8 mouse cellular contexts compared by ENCODE assay signal in the genomic region with DNA sequence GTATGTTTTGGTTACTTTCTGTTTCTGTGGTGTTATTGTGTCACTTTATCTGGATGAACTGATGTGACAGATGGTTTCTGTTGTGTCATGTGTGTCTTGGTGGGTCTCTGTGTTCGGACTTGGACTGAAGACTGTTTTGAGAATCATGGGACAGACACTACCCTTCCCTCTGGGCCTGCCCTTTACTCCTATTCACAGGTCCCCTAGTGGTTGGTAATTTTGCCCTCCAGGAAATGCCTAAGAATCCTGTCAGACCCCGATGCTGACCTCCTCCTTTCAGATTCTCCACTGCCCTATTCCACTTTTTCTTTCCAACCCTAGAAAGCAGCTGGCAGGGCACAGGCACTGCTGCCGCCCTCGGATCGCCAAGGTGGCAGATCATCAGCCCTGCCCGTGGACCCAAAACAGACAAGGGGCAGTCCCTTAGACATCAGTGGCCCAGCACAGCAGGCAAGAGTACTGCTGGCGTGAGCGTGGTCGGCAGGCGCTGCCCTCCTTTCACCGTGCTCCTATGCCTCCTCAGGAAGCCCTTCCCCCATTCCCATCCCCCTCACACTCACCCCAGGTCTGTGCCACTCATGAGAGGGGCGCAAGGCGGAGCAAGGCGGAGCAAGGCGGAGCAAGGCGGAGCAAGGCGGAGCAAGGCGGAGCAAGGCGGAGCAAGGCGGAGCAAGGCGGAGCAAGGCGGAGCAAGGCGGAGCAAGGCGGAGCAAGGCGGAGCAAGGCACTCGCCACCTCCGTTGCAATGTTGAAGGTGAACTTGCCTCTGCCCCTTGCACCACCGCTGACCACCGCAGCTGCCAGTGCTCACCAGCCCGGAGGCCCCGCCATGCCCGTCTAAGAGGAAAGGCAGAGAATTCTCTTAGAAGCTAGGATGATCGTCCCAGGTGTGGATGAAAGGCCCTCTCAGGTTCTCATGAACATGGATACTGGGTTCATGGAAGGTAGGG. TPM values are rescaled to one million over a fixed set of nuclear protein-coding genes. Genes with fewer than 3 reads are reported as not detected.
DNase-seq lines count a peak whose midpoint lies in the region; ATAC-seq and TF ChIP-seq lines count a peak whose summit lies in the region.

No protein-coding gene starts in this region.

- peak overlapping the region; percentile 93 for H3K4me2 ChIP-seq in intestine, postnatal 0 days (replicated peaks; ENCODE audit: low read depth)
- H3K4me2 ChIP-seq in limb, embryonic 15.5 days = peak overlapping the region; percentile 79
- peak overlapping the region; percentile 72 for H3K4me2 ChIP-seq in midbrain, embryonic 15.5 days

- peak; percentile 94 for ATAC-seq in frontal cortex, adult (ENCODE audit: low TSS enrichment)
- peak; percentile 81 for ATAC-seq in intestine, postnatal 0 days
- peak; percentile 87 for ATAC-seq in limb, embryonic 15.5 days (ENCODE audit: insufficient number of reproducible peaks, low FRiP score, low TSS enrichment, low read depth)
- ATAC-seq in midbrain, embryonic 15.5 days (replicated peaks) = peak; percentile 98

- peak overlapping the region; percentile 72 for H3K4me3 ChIP-seq in intestine, postnatal 0 days (ENCODE audit: low read depth, low read length)
- peak overlapping the region; percentile 54 for H3K4me3 ChIP-seq in limb, embryonic 15.5 days
- H3K4me3 ChIP-seq in midbrain, embryonic 15.5 days = peak overlapping the region; percentile 72

- DNase-seq in spleen, adult 12 weeks (ENCODE audit: low spot score) = peak; percentile 74
- no peak for DNase-seq in spleen, postnatal 14 days (ENCODE audit: low spot score in 2 of 2)
- DNase-seq in cerebellum, postnatal 10 days = peak; percentile 88 to 90
- peak; percentile 46 to 79 for DNase-seq in spleen, postnatal 4 days (ENCODE audit: low spot score in 2 of 2)

- TF ChIP-seq CTCF in intestine, postnatal 0 days (IDR thresholded peaks at IDR 0.05; ENCODE audit: low read depth) = peak; percentile 56

- H3K27ac ChIP-seq in intestine, postnatal 0 days (ENCODE audit: low read depth, low read length) = peak overlapping the region; percentile 62; the same call in 1 of the 2 replicates
- peak overlapping the region; percentile 66 for H3K27ac ChIP-seq in limb, embryonic 15.5 days
- peak overlapping the region; percentile 92 for H3K27ac ChIP-seq in midbrain, embryonic 15.5 days

- under 1% methylated on average over 33 of the region's 33 CpGs for WGBS in intestine, postnatal 0 days
- 1% methylated on average over 33 of the region's 33 CpGs for WGBS in limb, embryonic 15.5 days
- 2% methylated on average over 33 of the region's 33 CpGs for WGBS in midbrain, embryonic 15.5 days

- H3K27me3 ChIP-seq in intestine, postnatal 0 days (replicated peaks; ENCODE audit: control insufficient read depth, insufficient read depth, low read length) = no peaks in the 10 kb centered on the region
- H3K27me3 ChIP-seq in limb, embryonic 15.5 days = no peaks in the 10 kb centered on the region
- no peaks in the 10 kb centered on the region for H3K27me3 ChIP-seq in midbrain, embryonic 15.5 days (replicated peaks)

- peaks cover 4% of the 10 kb centered on the region; the same call in 1 of the 2 replicates for H3K9me3 ChIP-seq in intestine, postnatal 0 days (ENCODE audit: control insufficient read depth)
- 0 out of 2 replicates have a peak, but pooled peaks cover 4% of the 10 kb centered on the region for H3K9me3 ChIP-seq in limb, embryonic 15.5 days
- no peaks in the 10 kb centered on the region for H3K9me3 ChIP-seq in midbrain, embryonic 15.5 days

- H3K9ac ChIP-seq in intestine, postnatal 0 days (ENCODE audit: low read depth, low read length) = peak overlapping the region; percentile 69
- peak overlapping the region; percentile 54 for H3K9ac ChIP-seq in limb, embryonic 15.5 days
- peak overlapping the region; percentile 82 for H3K9ac ChIP-seq in midbrain, embryonic 15.5 days

- no peaks in the 10 kb centered on the region for H3K36me3 ChIP-seq in intestine, postnatal 0 days (ENCODE audit: control insufficient read depth, insufficient read depth)
- H3K36me3 ChIP-seq in limb, embryonic 15.5 days = no peaks in the 10 kb centered on the region
- H3K36me3 ChIP-seq in midbrain, embryonic 15.5 days (replicated peaks) = no peaks in the 10 kb centered on the region

- no peaks in the 10 kb centered on the region for H3K4me1 ChIP-seq in intestine, postnatal 0 days (replicated peaks; ENCODE audit: control insufficient read depth, insufficient read depth, low read length)
- H3K4me1 ChIP-seq in limb, embryonic 15.5 days = no peaks in the 10 kb centered on the region
- 0 out of 2 replicates have a peak, but pooled peaks cover 4% of the 10 kb centered on the region for H3K4me1 ChIP-seq in midbrain, embryonic 15.5 days

RNA-seq across cellular contexts. Expression of a gene that starts 17.5 kb away (rescaled TPM):
- 3.4 and 3.7 TPM in 2 replicates for polyA plus RNA-seq in intestine, postnatal 0 days (2015; fragmentation: Nextera tagmentation; extraction: Ambion mirVana)
- polyA plus RNA-seq in limb, embryonic 15.5 days (2015; fragmentation: Nextera tagmentation; extraction: Ambion mirVana) = 6.9 and 9.1 TPM in 2 replicates
- 9.6 and 10.2 TPM in 2 replicates for polyA plus RNA-seq in midbrain, embryonic 15.5 days (2015; fragmentation: Nextera tagmentation; extraction: Ambion mirVana)

RNA-seq across cellular contexts. Expression of a gene that starts 20.6 kb away (rescaled TPM):
- 1.5 and 1.6 TPM in 2 replicates for polyA plus RNA-seq in intestine, postnatal 0 days (2015; fragmentation: Nextera tagmentation; extraction: Ambion mirVana)
- 3.3 and 3.8 TPM in 2 replicates for polyA plus RNA-seq in limb, embryonic 15.5 days (2015; fragmentation: Nextera tagmentation; extraction: Ambion mirVana)
- 7.4 and 8.3 TPM in 2 replicates for polyA plus RNA-seq in midbrain, embryonic 15.5 days (2015; fragmentation: Nextera tagmentation; extraction: Ambion mirVana)

RNA-seq across cellular contexts. Expression of a gene that starts 27.1 kb away (rescaled TPM):
- 10.2 and 10.9 TPM in 2 replicates for polyA plus RNA-seq in intestine, postnatal 0 days (2015; fragmentation: Nextera tagmentation; extraction: Ambion mirVana)
- polyA plus RNA-seq in limb, embryonic 15.5 days (2015; fragmentation: Nextera tagmentation; extraction: Ambion mirVana) = 21.7 and 22.1 TPM in 2 replicates
- polyA plus RNA-seq in midbrain, embryonic 15.5 days (2015; fragmentation: Nextera tagmentation; extraction: Ambion mirVana) = 24.5 and 25.4 TPM in 2 replicates

RNA-seq across cellular contexts. Expression of a gene that starts 38.4 kb away (rescaled TPM):
- polyA plus RNA-seq in intestine, postnatal 0 days (2015; fragmentation: Nextera tagmentation; extraction: Ambion mirVana) = 2.7 and 2.9 TPM in 2 replicates
- 19.9 and 21.4 TPM in 2 replicates for polyA plus RNA-seq in limb, embryonic 15.5 days (2015; fragmentation: Nextera tagmentation; extraction: Ambion mirVana)
- 209 and 217 TPM in 2 replicates for polyA plus RNA-seq in midbrain, embryonic 15.5 days (2015; fragmentation: Nextera tagmentation; extraction: Ambion mirVana)

RNA-seq across cellular contexts. Expression of a gene that starts 39.9 kb away (rescaled TPM):
- 4.8 and 5.0 TPM in 2 replicates for polyA plus RNA-seq in intestine, postnatal 0 days (2015; fragmentation: Nextera tagmentation; extraction: Ambion mirVana)
- 13.5 and 14.4 TPM in 2 replicates for polyA plus RNA-seq in limb, embryonic 15.5 days (2015; fragmentation: Nextera tagmentation; extraction: Ambion mirVana)
- 15.7 and 16.1 TPM in 2 replicates for polyA plus RNA-seq in midbrain, embryonic 15.5 days (2015; fragmentation: Nextera tagmentation; extraction: Ambion mirVana)

Comparison
In these comparisons a context has a peak if more than half of its experiments do, and no peak if none do; other contexts are left out.
1. DNase-seq: peak in spleen, adult 12 weeks (single experiment), cerebellum, postnatal 10 days (2 of 2) and spleen, postnatal 4 days (2 of 2); none in spleen, postnatal 14 days (0 of 2).
2. Peak in every context shown above with its lines, with median percentiles within 50 percentile points of each other: ATAC-seq, H3K27ac ChIP-seq, H3K4me2 ChIP-seq, H3K4me3 ChIP-seq and H3K9ac ChIP-seq.